Mouse (Mus musculus) neutrophil, adult 83 days (primary cell): ENCODE data around the gene Exoc3. TPM values are rescaled to one million over a fixed set of nuclear protein-coding genes. Genes with fewer than 3 reads are reported as not detected.

Experiments used
- total RNA-seq, 2 experiments: library from RNA; stranded (reverse); gene quantifications; one replicate each; pipeline ENCODE4 v1.2.4; 2023

Exoc3 gene
- total RNA-seq: 10 to 100 TPM; 45.5 to 51.2 TPM

GRCm38 (mm10) chr13:74208317-74208985, at the start of gene Exoc3:
Exoc3 (minus strand) TSS chr13:74208732.

GRCm38 (mm10) chr13:74121141-74121602, 87.4 kb downstream of the Exoc3 start, which contains the start of gene Slc9a3:
Slc9a3 (plus strand) TSS chr13:74121457.

Other genes starting within 250 kb of the Exoc3 start
- gene Zdhhc11, start 244.9 kb downstream of the Exoc3 start, total RNA-seq: not detected
- 1 to 10 TPM; 1.2 to 1.7 TPM for gene Tppp, start 199.3 kb downstream of the Exoc3 start, total RNA-seq
- gene Cep72, start 146.4 kb downstream of the Exoc3 start, total RNA-seq: 10 to 100 TPM; 12.3 to 12.9 TPM
- gene Slc9a3, start 87.3 kb downstream of the Exoc3 start, total RNA-seq: not detected
- under 1 TPM; 0.51 to 0.88 TPM for gene Ahrr, start 83.6 kb upstream of the Exoc3 start, total RNA-seq
- 100 to 1,000 TPM in 1 of 2 experiments, 10 to 100 TPM in 1; 75.6 to 102 TPM for gene Pdcd6, start 108.8 kb upstream of the Exoc3 start, total RNA-seq
- gene Sdha, start 141.5 kb upstream of the Exoc3 start, total RNA-seq: 10 to 100 TPM; 88.1 to 92.7 TPM
- gene Ccdc127, start 141.6 kb upstream of the Exoc3 start, total RNA-seq: 10 to 100 TPM; 14.0 to 15.3 TPM
- gene Lrrc14b, start 155.3 kb upstream of the Exoc3 start, total RNA-seq: not detected
- gene Zfp72, start 182.1 kb upstream of the Exoc3 start, total RNA-seq: under 1 TPM; 0.15 to 0.49 TPM
- gene Ftl1-ps1, start 191.0 kb upstream of the Exoc3 start, total RNA-seq: 1,000 to 10,000 TPM; 1,577 to 1,688 TPM